Mouse (Mus musculus) CD4-positive, CD25-positive, alpha-beta regulatory T cell, adult 4 months (primary cell): ENCODE measurements around the gene Map9. TPM values are rescaled to one million over a fixed set of nuclear protein-coding genes. Genes with fewer than 3 reads are reported as not detected.
"Not testable (repeated sequence)": the region's sequence is repeated elsewhere in the genome, so short reads cannot be mapped to it uniquely, and the experiment has no call there.

Experiments used
- ATAC-seq: one replicate; pipeline ENCODE4 v1.8.0; 2017
- polyA plus RNA-seq, 2 experiments: library from polyadenylated mRNA; unstranded; fragments of 100-300 nt; shearing (Covaris generic); gene quantifications; one replicate each; pipeline ENCODE4 v1.2.1; 2017

Gene Map9
- polyA plus RNA-seq, 2 experiments from 2014 or later = 0.57 to 1.1 TPM

DNA sequence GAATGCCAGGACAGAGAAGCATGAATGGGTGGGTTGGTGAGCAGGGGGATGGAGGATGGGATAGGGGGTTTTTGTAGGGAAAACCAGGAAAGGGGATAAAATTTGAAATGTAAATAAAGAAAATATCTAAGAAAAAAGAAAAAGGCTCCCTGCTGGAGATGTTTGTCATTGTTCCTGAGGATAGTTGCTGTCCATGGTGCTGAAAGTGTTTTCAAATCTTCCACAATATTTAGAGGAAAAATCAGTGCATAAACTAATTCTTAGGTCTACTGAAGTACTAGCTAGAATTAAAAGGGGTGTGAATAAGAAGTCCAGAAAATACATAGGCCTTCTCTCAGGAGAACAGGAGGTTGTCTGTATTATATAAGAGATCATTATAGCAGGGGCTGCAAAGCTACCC, 54.6 kb downstream of the Map9 start:
- ATAC-seq = no peak

DNA sequence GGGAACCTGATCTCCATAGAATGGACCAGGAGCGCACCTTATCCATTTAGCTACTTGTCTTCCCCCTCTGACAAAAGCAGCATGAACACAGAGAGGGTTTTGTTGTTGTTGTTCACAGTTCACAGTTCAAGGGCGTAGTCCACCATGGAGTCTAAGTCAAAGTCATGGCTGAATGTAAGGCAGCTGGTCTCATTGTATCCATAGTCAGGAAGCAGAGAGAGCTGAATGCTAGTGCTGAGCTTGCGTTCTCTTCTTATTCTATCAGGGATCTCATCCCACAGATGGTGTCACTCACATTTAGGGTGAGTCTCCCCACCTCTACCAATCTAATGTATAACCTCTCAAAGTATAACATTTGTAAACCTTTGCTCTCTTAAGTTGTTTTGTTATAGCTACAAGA, 60.1 kb downstream of the Map9 start:
- no peak for ATAC-seq

DNA sequence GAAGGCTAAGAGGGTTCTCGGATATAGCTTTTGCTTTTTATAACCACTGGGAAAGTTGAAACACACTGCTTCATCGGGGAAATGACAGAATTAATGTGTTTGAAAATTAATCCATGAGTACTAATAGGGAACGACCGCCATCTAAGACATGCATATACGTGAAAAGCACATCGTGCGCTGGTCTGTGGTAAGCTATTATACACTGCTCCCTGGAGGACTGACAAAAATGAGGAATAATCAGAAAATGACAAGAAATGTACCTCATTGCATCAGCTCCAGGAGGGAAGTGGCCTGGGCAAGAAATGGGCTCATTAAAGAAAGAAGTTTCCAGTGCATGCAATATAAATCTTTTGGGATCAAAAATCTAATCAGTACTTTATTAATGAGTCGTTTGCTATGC, 77.5 kb downstream of the Map9 start:
- no peak for ATAC-seq

DNA sequence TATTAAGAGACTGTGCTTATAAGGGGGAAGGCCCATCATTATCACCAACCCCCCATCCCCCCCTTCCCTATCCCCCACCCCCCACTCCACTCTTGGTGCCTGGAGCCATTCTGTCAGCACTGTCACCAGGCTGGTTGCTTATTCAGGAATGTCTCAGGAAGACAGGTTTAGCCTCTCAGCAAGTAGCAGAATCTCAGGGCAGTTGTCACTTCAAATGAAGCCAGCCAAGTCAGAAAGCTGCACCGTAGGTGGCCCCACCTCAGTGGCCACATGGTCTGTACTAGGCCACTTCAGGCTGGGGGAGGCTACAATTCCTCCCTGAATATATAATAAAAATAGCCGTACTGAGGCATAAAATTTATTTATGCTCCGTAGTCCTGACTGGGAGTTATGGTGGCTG, 83.1 kb downstream of the Map9 start:
- ATAC-seq = no peak

DNA sequence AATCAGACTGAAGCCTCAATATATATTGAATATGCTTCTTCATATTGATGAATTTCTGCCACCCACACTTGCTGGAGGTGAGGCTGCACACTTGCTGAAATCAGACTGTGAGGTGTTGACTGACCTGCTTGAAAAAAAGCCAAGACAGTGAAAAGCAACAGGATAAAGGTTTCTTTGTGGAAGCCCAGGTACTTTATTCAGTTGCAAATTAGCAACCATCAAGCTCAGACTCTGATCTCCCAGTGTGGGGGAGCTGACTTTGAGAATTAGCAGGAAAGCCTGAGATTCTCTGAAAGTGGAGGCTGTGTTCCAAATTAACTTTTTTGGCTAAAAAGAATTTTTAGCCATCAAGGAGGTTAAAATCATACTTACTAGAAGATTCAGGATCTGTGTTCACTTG, 83.8 kb downstream of the Map9 start:
- not testable (repeated sequence) for ATAC-seq

Other genes starting within 250 kb of the Map9 start
- gene Gucy1a1, start 212.3 kb upstream of the Map9 start, polyA plus RNA-seq = 10 to 100 TPM in 1 of 2 experiments, 1 to 10 TPM in 1; 9.2 to 20.3 TPM
- not detected for gene Npy2r, start 190.0 kb downstream of the Map9 start, polyA plus RNA-seq